Mouse (Mus musculus): Measurements from ENCODE around the gene Adamtsl1.

GRCm38 (mm10) chr4:86286572-86286971, 772.6 kb downstream of the Adamtsl1 start:
- no peak for TF ChIP-seq POLR2AphosphoS5 (IDR thresholded peaks at IDR 0.05; ENCODE audit: insufficient replicate concordance, low read depth, low read length)
- TF ChIP-seq CTCF (IDR thresholded peaks at IDR 0.05; ENCODE audit: low read depth, low read length): no peak
- TF ChIP-seq GATA1 (IDR thresholded peaks at IDR 0.05; ENCODE audit: borderline replicate concordance, low read length): no peak
- no peak for TF ChIP-seq TAL1 (conservative IDR thresholded peaks at IDR 0.05; ENCODE audit: low read depth, low read length)

All from G1E (cell line).